Mouse (Mus musculus): ENCODE measurements around the gene Wbp11.

DNA sequence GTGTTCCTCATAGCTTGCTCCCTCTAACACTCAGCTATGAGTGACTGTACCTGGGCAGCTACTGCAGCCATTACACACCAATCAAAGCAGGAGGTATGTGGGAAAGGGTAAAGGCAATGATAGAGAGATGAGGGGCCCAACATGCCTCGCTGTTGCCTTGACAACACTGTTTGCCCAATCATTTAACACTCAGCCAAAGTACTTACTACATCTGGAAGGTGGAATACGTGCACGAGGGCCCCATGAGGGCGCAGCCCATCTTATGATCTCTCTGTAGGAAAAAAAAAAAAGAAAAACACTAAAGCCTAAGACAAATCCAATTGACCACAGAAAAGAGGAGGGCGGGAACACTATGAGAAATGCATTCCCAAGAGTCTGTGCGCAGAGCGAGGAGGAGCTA lies 58.2 kb downstream of the Wbp11 start:
- TF ChIP-seq RCOR1 (IDR thresholded peaks at IDR 0.05; ENCODE audit: low read depth, low read length) (no peak), MAX (IDR thresholded peaks at IDR 0.05; ENCODE audit: low read length) (no peak), EP300 (IDR thresholded peaks at IDR 0.05; ENCODE audit: low read depth in 1 of 2, low read length in 2 of 2) (no peak), POLR2A (IDR thresholded peaks at IDR 0.05; ENCODE audit: control insufficient read depth in 1 of 2, insufficient read depth in 1 of 2, low read depth in 1 of 2, low read length in 2 of 2, poor library complexity in 1 of 2) (no peak), CHD1 (IDR thresholded peaks at IDR 0.05; ENCODE audit: low read depth, low read length) (no peak), GATA1 (IDR thresholded peaks at IDR 0.05; ENCODE audit: low read depth, low read length) (no peak), POLR2AphosphoS5 (IDR thresholded peaks at IDR 0.05; ENCODE audit: borderline replicate concordance, low read depth, low read length) (no peak), ZNF384 (IDR thresholded peaks at IDR 0.05; ENCODE audit: low read depth, low read length) (no peak), BHLHE40 (IDR thresholded peaks at IDR 0.05; ENCODE audit: borderline replicate concordance, low read depth, low read length) (no peak), MAFK (IDR thresholded peaks at IDR 0.05; ENCODE audit: borderline replicate concordance, low read depth, low read length) (no peak), ETS1 (IDR thresholded peaks at IDR 0.05; ENCODE audit: low read depth, low read length) (no peak)

Data from MEL (cell line).